Comparison of ENCODE assay signal across 19 mouse cellular contexts in the genomic region with DNA sequence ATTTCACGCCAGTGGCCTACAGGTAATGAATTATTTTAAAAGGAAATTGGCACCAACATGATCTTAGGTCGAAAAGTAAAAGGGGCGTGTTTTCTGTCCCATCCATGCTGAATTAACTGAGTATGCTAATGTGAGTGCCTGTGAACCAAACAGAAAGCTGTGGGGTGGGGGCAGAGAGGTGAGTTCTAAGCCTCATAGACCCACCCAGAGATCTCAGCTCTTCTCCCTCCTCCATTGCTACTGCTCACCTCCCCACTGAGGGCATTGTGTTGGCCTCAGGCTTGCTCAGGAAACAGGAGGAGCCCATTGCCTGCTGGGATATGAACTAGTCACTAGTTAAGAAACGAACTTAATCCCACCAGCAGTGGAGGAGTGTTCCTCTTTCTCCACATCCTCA. TPM values are rescaled to one million over a fixed set of nuclear protein-coding genes. Genes with fewer than 3 reads are reported as not detected.
DNase-seq lines count a peak whose midpoint lies in the region; ATAC-seq and TF ChIP-seq lines count a peak whose summit lies in the region.
"Had no signal": no experiment of that assay in that cellular context is flagged by ENCODE, and none has a peak within 500 bp of the region (broad histone marks: within the 10 kb centered on the region; RNA-seq: fewer than 3 reads in every experiment).

No protein-coding gene starts in this region.

- H3K27me3 ChIP-seq in forebrain, embryonic 12.5 days, result peaks cover 63% of the 10 kb centered on the region
- no peaks in the 10 kb centered on the region for H3K27me3 ChIP-seq in forebrain, postnatal 0 days (ENCODE audit: insufficient read depth, low read length)
- H3K27me3 ChIP-seq in hindbrain, embryonic 12.5 days, result peaks cover 64% of the 10 kb centered on the region
- peaks cover 8% of the 10 kb centered on the region for H3K27me3 ChIP-seq in midbrain, embryonic 15.5 days (replicated peaks)
- H3K27me3 ChIP-seq in kidney, adult 2 months (replicated peaks; ENCODE audit: control insufficient read depth, insufficient read depth, low read length), result no peaks in the 10 kb centered on the region
- H3K27me3 ChIP-seq: embryonic facial prominence, embryonic 15.5 days; heart, embryonic 15.5 days; stomach, embryonic 15.5 days had no signal

- no peaks in the 10 kb centered on the region for H3K36me3 ChIP-seq in forebrain, embryonic 12.5 days (replicated peaks)
- no peaks in the 10 kb centered on the region for H3K36me3 ChIP-seq in forebrain, postnatal 0 days (ENCODE audit: insufficient read depth)
- no peaks in the 10 kb centered on the region for H3K36me3 ChIP-seq in hindbrain, embryonic 12.5 days
- H3K36me3 ChIP-seq in midbrain, embryonic 15.5 days (replicated peaks), result no peaks in the 10 kb centered on the region
- no peaks in the 10 kb centered on the region for H3K36me3 ChIP-seq in kidney, adult 2 months (ENCODE audit: control insufficient read depth, insufficient read depth, low read length)
- H3K36me3 ChIP-seq: embryonic facial prominence, embryonic 15.5 days; heart, embryonic 15.5 days; stomach, embryonic 15.5 days had no signal

- no peak overlapping the region for H3K4me2 ChIP-seq in forebrain, embryonic 12.5 days
- no peak overlapping the region for H3K4me2 ChIP-seq in forebrain, postnatal 0 days (ENCODE audit: low read depth)
- no peak overlapping the region for H3K4me2 ChIP-seq in hindbrain, embryonic 12.5 days (replicated peaks)
- H3K4me2 ChIP-seq in midbrain, embryonic 15.5 days, result no peak overlapping the region
- H3K4me2 ChIP-seq: embryonic facial prominence, embryonic 15.5 days; heart, embryonic 15.5 days; liver, embryonic 11.5 days; stomach, embryonic 15.5 days had no signal

- peak; percentile 41; the same call in 1 of the 2 replicates for ATAC-seq in forebrain, embryonic 12.5 days (ENCODE audit: low FRiP score)
- no peak for ATAC-seq in forebrain, postnatal 0 days
- peak; percentile 62 for ATAC-seq in hindbrain, embryonic 12.5 days (ENCODE audit: low FRiP score)
- peak; percentile 75 for ATAC-seq in midbrain, embryonic 15.5 days (replicated peaks)

- no peaks in the 10 kb centered on the region for H3K9me3 ChIP-seq in forebrain, embryonic 12.5 days
- H3K9me3 ChIP-seq in forebrain, postnatal 0 days (ENCODE audit: low read length), result no peaks in the 10 kb centered on the region
- H3K9me3 ChIP-seq in hindbrain, embryonic 12.5 days (replicated peaks), result no peaks in the 10 kb centered on the region
- H3K9me3 ChIP-seq in midbrain, embryonic 15.5 days, result no peaks in the 10 kb centered on the region
- H3K9me3 ChIP-seq: embryonic facial prominence, embryonic 15.5 days; heart, embryonic 15.5 days; stomach, embryonic 15.5 days had no signal

- H3K4me3 ChIP-seq in forebrain, embryonic 12.5 days (replicated peaks), result no peak overlapping the region
- no peak overlapping the region for H3K4me3 ChIP-seq in forebrain, postnatal 0 days (ENCODE audit: low read depth, low read length)
- no peak overlapping the region for H3K4me3 ChIP-seq in hindbrain, embryonic 12.5 days
- no peak overlapping the region for H3K4me3 ChIP-seq in midbrain, embryonic 15.5 days
- no peak overlapping the region for H3K4me3 ChIP-seq in kidney, adult 2 months (ENCODE audit: insufficient read depth, low read depth, low read length)
- H3K4me3 ChIP-seq: embryonic facial prominence, embryonic 15.5 days; heart, adult 2 months; heart, embryonic 15.5 days; stomach, embryonic 15.5 days had no signal

- TF ChIP-seq CTCF in forebrain, postnatal 0 days (IDR thresholded peaks at IDR 0.05; ENCODE audit: low read depth), result no peak
- TF ChIP-seq CTCF in kidney, adult 2 months (conservative IDR thresholded peaks at IDR 0.05; ENCODE audit: insufficient read depth, insufficient read length, low read depth, low read length), result no peak

- no peak for DNase-seq in forebrain, postnatal 0 days
- DNase-seq in ZHBTc4 (ENCODE audit: low read depth, low spot score), result peak; percentile 6
- no peak for DNase-seq in heart, postnatal 4 days
- DNase-seq in kidney, adult 2 months, result no peak
- DNase-seq in adrenal gland, postnatal 14 days, result no peak
- DNase-seq: adrenal gland, postnatal 25 days; cerebellum, adult 18-20 months; gastrocnemius, postnatal 10 days; heart, adult 2 months; lung, adult 2 months; lung, postnatal 4 days; thymus, adult 2 months had no signal

- WGBS in forebrain, embryonic 12.5 days, result 37% methylated on average over 4 of the region's 4 CpGs
- WGBS in forebrain, postnatal 0 days, result 19% methylated on average over 4 of the region's 4 CpGs
- whole genome bisulfite sequencing in hindbrain, embryonic 12.5 days, result 30% methylated on average over 4 of the region's 4 CpGs
- 15% methylated on average over 4 of the region's 4 CpGs for WGBS in midbrain, embryonic 15.5 days
- 42% methylated on average over 4 of the region's 4 CpGs for WGBS in kidney, adult 2 months

- no peak overlapping the region for H3K9ac ChIP-seq in forebrain, embryonic 12.5 days
- H3K9ac ChIP-seq in forebrain, postnatal 0 days, result no peak overlapping the region
- H3K9ac ChIP-seq in hindbrain, embryonic 12.5 days, result no peak overlapping the region
- H3K9ac ChIP-seq in midbrain, embryonic 15.5 days, result no peak overlapping the region
- H3K9ac ChIP-seq: embryonic facial prominence, embryonic 15.5 days; heart, embryonic 15.5 days; stomach, embryonic 15.5 days had no signal

- no peak overlapping the region for H3K27ac ChIP-seq in forebrain, embryonic 12.5 days
- no peak overlapping the region for H3K27ac ChIP-seq in forebrain, postnatal 0 days (ENCODE audit: low read depth, low read length)
- H3K27ac ChIP-seq in hindbrain, embryonic 12.5 days, result no peak overlapping the region
- no peak overlapping the region for H3K27ac ChIP-seq in midbrain, embryonic 15.5 days
- no peak overlapping the region for H3K27ac ChIP-seq in kidney, adult 2 months (ENCODE audit: insufficient read depth, low read depth, low read length)
- H3K27ac ChIP-seq: embryonic facial prominence, embryonic 15.5 days; heart, adult 2 months; heart, embryonic 15.5 days; stomach, embryonic 15.5 days had no signal

- H3K4me1 ChIP-seq in forebrain, embryonic 12.5 days, result peaks cover 12% of the 10 kb centered on the region
- H3K4me1 ChIP-seq in forebrain, postnatal 0 days (ENCODE audit: insufficient read depth), result no peaks in the 10 kb centered on the region
- peaks cover 10% of the 10 kb centered on the region; the same call in 1 of the 2 replicates for H3K4me1 ChIP-seq in hindbrain, embryonic 12.5 days
- H3K4me1 ChIP-seq in midbrain, embryonic 15.5 days, result 0 out of 2 replicates have a peak, but pooled peaks cover 6% of the 10 kb centered on the region
- no peaks in the 10 kb centered on the region for H3K4me1 ChIP-seq in kidney, adult 2 months (ENCODE audit: control insufficient read depth, insufficient read depth, low read length)
- H3K4me1 ChIP-seq: embryonic facial prominence, embryonic 15.5 days; heart, embryonic 15.5 days; stomach, embryonic 15.5 days had no signal

- no peak for TF ChIP-seq POLR2A in kidney, adult 2 months (IDR thresholded peaks at IDR 0.05; ENCODE audit: low read depth, low read length)

RNA-seq across cellular contexts. Expression of gene Apob, which starts 54.9 kb away (rescaled TPM):
- polyA plus RNA-seq in forebrain, embryonic 12.5 days (2016; fragmentation: Nextera tagmentation; extraction: Ambion mirVana), result not detected in 2 replicates
- total RNA-seq in forebrain, postnatal 0 days (2014; rRNA removed), result 0.15 and 0.33 TPM in 2 replicates
- 0.01 TPM in 1 of 2 replicates, not detected in the other for polyA plus RNA-seq in forebrain, postnatal 0 days (2015; fragmentation: Nextera tagmentation; extraction: Ambion mirVana)
- polyA plus RNA-seq in hindbrain, embryonic 12.5 days (2016; fragmentation: Nextera tagmentation; extraction: Ambion mirVana), result 0.03 and 0.12 TPM in 2 replicates
- polyA plus RNA-seq in midbrain, embryonic 15.5 days (2015; fragmentation: Nextera tagmentation; extraction: Ambion mirVana), result 0.05 TPM in 1 of 2 replicates, not detected in the other
- under 1 TPM; 0.14 to 0.26 TPM for total RNA-seq in heart, postnatal 4 days (2021)
- 26.0 and 27.3 TPM in 2 replicates for polyA plus RNA-seq in kidney, adult 2 months (2012; rRNA removed)
- total RNA-seq in adrenal gland, postnatal 14 days (2021), result 21.4 and 393 TPM in 2 replicates
- total RNA-seq: heart, adult 2 months had no signal

Comparison
In these comparisons a context has a peak if more than half of its experiments do, and no peak if none do; other contexts are left out.
1. RNA of gene Apob, which starts 54.9 kb away (polyA plus RNA-seq): 26.0 to 27.3 TPM in kidney, adult 2 months; 0.03 to 0.12 TPM in hindbrain, embryonic 12.5 days, 0.01 TPM in forebrain, postnatal 0 days, not detected in forebrain, embryonic 12.5 days and 0.05 TPM in midbrain, embryonic 15.5 days; every median in the first group is over 10 times any median in the second.